Mouse (Mus musculus): ENCODE data around the gene Pdzd2. TPM values are rescaled to one million over a fixed set of nuclear protein-coding genes. Genes with fewer than 3 reads are reported as not detected.

Pdzd2 gene
- polyA plus RNA-seq, 1 experiment from 2014 or later, result 4.7 TPM

DNA sequence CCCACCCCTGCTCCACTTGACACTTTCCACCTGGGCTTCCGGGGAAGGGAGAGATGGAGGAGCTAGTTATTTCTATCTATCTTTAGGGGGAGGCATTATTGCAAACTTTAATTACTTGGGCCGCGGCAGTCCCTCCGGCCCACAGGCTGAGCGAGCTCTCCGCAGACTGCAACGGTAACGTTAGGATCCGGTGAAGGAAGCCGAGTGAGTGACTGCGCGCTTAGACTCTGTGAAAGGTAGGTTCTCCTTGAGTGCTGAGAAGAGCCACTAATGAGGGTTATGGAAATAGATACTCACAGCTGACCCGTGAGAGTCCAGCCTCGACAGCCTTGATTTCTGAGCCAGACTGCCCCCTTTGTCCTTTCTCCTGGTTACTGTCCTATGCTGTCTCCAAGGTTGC, 20.9 kb downstream of the Pdzd2 start:
- no peak overlapping the region for H3K27ac ChIP-seq
- 91% methylated on average over 14 of the region's 14 CpGs for WGBS

GRCm38 (mm10) chr15:12717410-12717809, 22.3 kb downstream of the Pdzd2 start:
- no peaks in the 10 kb centered on the region for H3K4me1 ChIP-seq
- no peak overlapping the region for H3K4me3 ChIP-seq
- 89% methylated on average over 3 of the region's 3 CpGs for WGBS
- no peak overlapping the region for H3K27ac ChIP-seq
- H3K9me3 ChIP-seq, result no peaks in the 10 kb centered on the region
- no peak for DNase-seq (ENCODE audit: extremely low spot score, low spot score)
- no peaks in the 10 kb centered on the region for H3K36me3 ChIP-seq (replicated peaks)
- no peaks in the 10 kb centered on the region for H3K27me3 ChIP-seq (ENCODE audit: poor library complexity, severe bottlenecking)

More for the DNA sequence above, 20.9 kb downstream of the Pdzd2 start:
- H3K36me3 ChIP-seq (replicated peaks), result no peaks in the 10 kb centered on the region
- no peaks in the 10 kb centered on the region for H3K27me3 ChIP-seq (ENCODE audit: poor library complexity, severe bottlenecking)
- no peak overlapping the region for H3K4me3 ChIP-seq
- no peak for DNase-seq (ENCODE audit: extremely low spot score, low spot score)
- H3K9me3 ChIP-seq, result no peaks in the 10 kb centered on the region
- H3K4me1 ChIP-seq, result no peaks in the 10 kb centered on the region

GRCm38 (mm10) chr15:12716881-12717280, 22.8 kb downstream of the Pdzd2 start:
- whole genome bisulfite sequencing, result 84% methylated on average over 8 of the region's 8 CpGs
- no peak for DNase-seq (ENCODE audit: extremely low spot score, low spot score)

DNA sequence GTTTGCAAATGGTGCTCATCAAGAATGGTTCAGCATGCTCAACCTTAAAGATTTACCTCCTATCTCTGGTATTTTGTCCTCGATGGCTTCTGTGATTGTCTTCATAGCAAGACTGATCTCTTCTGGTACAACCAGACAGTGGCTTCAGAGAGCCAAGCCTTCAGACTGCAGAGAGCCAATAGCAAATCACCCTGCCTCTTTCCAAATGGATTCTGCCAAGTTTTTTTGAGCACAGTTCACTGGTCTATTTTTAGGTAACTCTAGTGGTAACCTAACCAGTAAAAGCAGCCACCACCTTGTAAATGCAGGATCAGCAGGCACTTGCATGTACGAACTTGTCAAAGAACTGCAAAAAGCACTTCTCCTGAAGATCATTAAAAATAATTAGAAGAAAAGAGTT, 25.4 kb downstream of the Pdzd2 start:
- H3K4me3 ChIP-seq, result no peak overlapping the region
- peaks cover 3% of the 10 kb centered on the region; the same call in 1 of the 2 replicates for H3K9me3 ChIP-seq
- WGBS, result 91% methylated on average over 2 of the region's 2 CpGs
- no peak overlapping the region for H3K27ac ChIP-seq
- DNase-seq (ENCODE audit: extremely low spot score, low spot score), result no peak
- peaks cover 8% of the 10 kb centered on the region; the same call in 1 of the 2 replicates for H3K36me3 ChIP-seq (replicated peaks)
- no peaks in the 10 kb centered on the region for H3K27me3 ChIP-seq (ENCODE audit: poor library complexity, severe bottlenecking)
- no peaks in the 10 kb centered on the region for H3K4me1 ChIP-seq

More at GRCm38 (mm10) chr15:12716881-12717280, 22.8 kb downstream of the Pdzd2 start:
- Histone ChIP-seq H3K27me3 (ENCODE audit: poor library complexity, severe bottlenecking) (no peaks in the 10 kb centered on the region), H3K36me3 (replicated peaks) (no peaks in the 10 kb centered on the region), H3K27ac (no peak overlapping the region), H3K4me1 (no peaks in the 10 kb centered on the region), H3K9me3 (no peaks in the 10 kb centered on the region), H3K4me3 (no peak overlapping the region)

GRCm38 (mm10) chr15:12713216-12713615, 26.5 kb downstream of the Pdzd2 start:
- peaks cover 3% of the 10 kb centered on the region; the same call in 1 of the 2 replicates for H3K9me3 ChIP-seq
- WGBS, result 82% methylated on average over 2 of the region's 2 CpGs
- DNase-seq (ENCODE audit: extremely low spot score, low spot score), result no peak

DNA sequence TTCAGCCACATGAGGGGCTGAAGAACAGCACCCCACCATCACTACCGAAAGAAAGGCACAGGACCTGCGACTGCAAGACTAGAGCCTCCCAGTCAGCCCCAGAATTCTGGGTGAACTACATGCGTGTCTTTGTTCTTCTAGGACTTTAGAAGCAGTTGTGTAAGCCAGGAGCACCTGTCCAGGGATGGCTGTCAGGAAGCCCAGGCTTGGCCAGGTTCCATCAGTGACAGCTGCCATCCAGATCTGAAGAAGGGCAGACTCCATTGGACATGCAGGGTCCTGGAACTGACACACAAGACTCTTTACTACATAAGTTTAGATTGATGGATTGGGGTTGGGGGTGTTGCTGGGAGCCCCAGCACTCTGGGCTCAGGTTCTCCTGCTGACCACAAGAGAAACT, 29.7 kb downstream of the Pdzd2 start:
- Histone ChIP-seq H3K27ac (no peak overlapping the region), H3K27me3 (ENCODE audit: poor library complexity, severe bottlenecking) (no peaks in the 10 kb centered on the region), H3K4me1 (peaks cover 10% of the 10 kb centered on the region), H3K9me3 (peaks cover 3% of the 10 kb centered on the region; the same call in 1 of the 2 replicates), H3K36me3 (replicated peaks) (peaks cover 9% of the 10 kb centered on the region; the same call in 1 of the 2 replicates), H3K4me3 (no peak overlapping the region)
- WGBS, result 95% methylated on average over 3 of the region's 3 CpGs
- no peak for DNase-seq (ENCODE audit: extremely low spot score, low spot score)

More at GRCm38 (mm10) chr15:12713216-12713615, 26.5 kb downstream of the Pdzd2 start:
- Histone ChIP-seq H3K27me3 (ENCODE audit: poor library complexity, severe bottlenecking) (no peaks in the 10 kb centered on the region), H3K27ac (no peak overlapping the region), H3K4me3 (no peak overlapping the region), H3K4me1 (peaks cover 7% of the 10 kb centered on the region), H3K36me3 (replicated peaks) (peaks cover 9% of the 10 kb centered on the region; the same call in 1 of the 2 replicates)

DNA sequence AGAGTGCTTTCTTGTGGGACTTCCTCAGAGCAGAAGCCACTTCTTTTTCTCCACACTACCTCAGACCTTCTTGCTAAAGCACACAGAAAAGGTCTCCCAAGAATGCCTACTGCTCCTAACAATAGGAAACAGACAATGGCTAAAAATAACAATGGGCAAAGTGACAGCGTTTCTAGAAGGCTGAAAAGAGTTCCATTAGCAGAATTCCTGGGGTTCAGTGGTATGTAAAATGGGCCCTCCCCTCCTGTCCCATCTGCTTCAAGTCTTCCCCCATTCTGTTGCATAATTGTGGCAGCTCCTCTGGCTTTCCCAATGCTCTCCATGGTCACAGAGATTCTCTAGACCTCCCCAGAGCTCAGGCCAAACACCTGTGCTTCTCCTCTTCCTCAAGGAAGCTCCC, 31.4 kb downstream of the Pdzd2 start:
- no peak for DNase-seq (ENCODE audit: extremely low spot score, low spot score)
- 0 out of 2 replicates have a peak overlapping the region, but pooled peaks have one; percentile 51 for H3K27ac ChIP-seq
- peaks cover 9% of the 10 kb centered on the region; the same call in 1 of the 2 replicates for H3K36me3 ChIP-seq (replicated peaks)
- H3K27me3 ChIP-seq (ENCODE audit: poor library complexity, severe bottlenecking), result no peaks in the 10 kb centered on the region
- no peak overlapping the region for H3K4me3 ChIP-seq
- peaks cover 10% of the 10 kb centered on the region for H3K4me1 ChIP-seq
- WGBS, result 5% methylated on average over 1 of the region's 1 CpGs
- peaks cover 3% of the 10 kb centered on the region; the same call in 1 of the 2 replicates for H3K9me3 ChIP-seq

GRCm38 (mm10) chr15:12706902-12707301, 32.8 kb downstream of the Pdzd2 start:
- WGBS, result 81% methylated on average over 3 of the region's 3 CpGs
- no peak for DNase-seq (ENCODE audit: extremely low spot score, low spot score)
- Histone ChIP-seq H3K4me1 (peaks cover 14% of the 10 kb centered on the region), H3K27me3 (ENCODE audit: poor library complexity, severe bottlenecking) (no peaks in the 10 kb centered on the region), H3K4me3 (no peak overlapping the region), H3K36me3 (replicated peaks) (peaks cover 9% of the 10 kb centered on the region; the same call in 1 of the 2 replicates), H3K9me3 (peaks cover 3% of the 10 kb centered on the region; the same call in 1 of the 2 replicates), H3K27ac (no peak overlapping the region)

DNA sequence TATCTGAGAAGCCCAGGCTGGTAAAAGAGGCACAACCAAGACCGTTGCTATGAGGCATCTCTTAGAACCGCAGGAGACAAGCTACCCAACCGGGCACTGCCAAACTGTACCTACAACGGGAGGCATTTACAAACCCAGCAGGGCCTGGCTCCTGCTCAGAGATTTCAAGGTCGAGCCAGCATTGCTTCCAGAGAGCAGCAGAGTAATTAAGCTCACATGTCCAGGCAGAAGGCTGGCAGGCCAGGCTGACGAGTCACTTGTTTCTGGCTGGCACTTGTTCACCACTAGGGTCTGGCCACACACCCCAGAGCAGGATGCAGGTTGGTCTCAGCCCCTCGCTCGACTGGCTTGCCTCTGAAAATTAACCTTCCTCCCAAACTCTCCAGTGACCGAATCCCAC, 39.4 kb downstream of the Pdzd2 start:
- Histone ChIP-seq H3K27me3 (ENCODE audit: poor library complexity, severe bottlenecking) (no peaks in the 10 kb centered on the region), H3K4me1 (peaks cover 31% of the 10 kb centered on the region), H3K27ac (no peak overlapping the region), H3K9me3 (no peaks in the 10 kb centered on the region), H3K36me3 (replicated peaks) (no peaks in the 10 kb centered on the region), H3K4me3 (no peak overlapping the region)
- 59% methylated on average over 9 of the region's 9 CpGs for WGBS
- no peak for DNase-seq (ENCODE audit: extremely low spot score, low spot score)

- Histone ChIP-seq H3K4me1 (peaks cover 39% of the 10 kb centered on the region), H3K27me3 (ENCODE audit: poor library complexity, severe bottlenecking) (no peaks in the 10 kb centered on the region), H3K4me3 (no peak overlapping the region), H3K36me3 (replicated peaks) (no peaks in the 10 kb centered on the region), H3K9me3 (no peaks in the 10 kb centered on the region), H3K27ac (0 out of 2 replicates have a peak overlapping the region, but pooled peaks have one; percentile 17)
- 79% methylated on average over 7 of the region's 7 CpGs for WGBS
- no peak for DNase-seq (ENCODE audit: extremely low spot score, low spot score)
These were observed 42.0 kb downstream of the Pdzd2 start for GRCm38 (mm10) chr15:12697741-12698140.

DNA sequence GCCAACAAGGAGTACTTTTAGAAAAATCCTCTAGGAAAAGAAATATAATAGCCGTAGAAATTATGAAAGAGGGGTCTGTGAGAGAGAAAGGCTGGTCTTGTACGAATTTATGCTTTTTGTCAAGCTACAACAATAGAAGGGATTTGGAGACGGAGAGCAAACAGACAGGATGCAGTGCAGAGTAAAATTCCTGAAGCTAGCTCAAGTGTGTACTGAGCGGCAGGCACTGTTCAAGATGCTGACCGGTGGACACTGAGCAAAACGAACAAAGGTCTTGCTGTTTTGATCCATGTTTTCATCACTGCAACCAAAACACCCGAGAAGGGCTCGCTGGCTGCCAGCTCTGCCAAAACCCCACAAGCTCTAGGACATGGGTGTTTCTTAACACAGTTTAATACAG, 42.8 kb downstream of the Pdzd2 start:
- 40% methylated on average over 8 of the region's 8 CpGs for WGBS
- Histone ChIP-seq H3K4me3 (no peak overlapping the region), H3K36me3 (replicated peaks) (no peaks in the 10 kb centered on the region), H3K27ac (peak overlapping the region; percentile 58), H3K27me3 (ENCODE audit: poor library complexity, severe bottlenecking) (no peaks in the 10 kb centered on the region), H3K4me1 (peaks cover 44% of the 10 kb centered on the region), H3K9me3 (no peaks in the 10 kb centered on the region)
- DNase-seq (ENCODE audit: extremely low spot score, low spot score), result no peak

DNA sequence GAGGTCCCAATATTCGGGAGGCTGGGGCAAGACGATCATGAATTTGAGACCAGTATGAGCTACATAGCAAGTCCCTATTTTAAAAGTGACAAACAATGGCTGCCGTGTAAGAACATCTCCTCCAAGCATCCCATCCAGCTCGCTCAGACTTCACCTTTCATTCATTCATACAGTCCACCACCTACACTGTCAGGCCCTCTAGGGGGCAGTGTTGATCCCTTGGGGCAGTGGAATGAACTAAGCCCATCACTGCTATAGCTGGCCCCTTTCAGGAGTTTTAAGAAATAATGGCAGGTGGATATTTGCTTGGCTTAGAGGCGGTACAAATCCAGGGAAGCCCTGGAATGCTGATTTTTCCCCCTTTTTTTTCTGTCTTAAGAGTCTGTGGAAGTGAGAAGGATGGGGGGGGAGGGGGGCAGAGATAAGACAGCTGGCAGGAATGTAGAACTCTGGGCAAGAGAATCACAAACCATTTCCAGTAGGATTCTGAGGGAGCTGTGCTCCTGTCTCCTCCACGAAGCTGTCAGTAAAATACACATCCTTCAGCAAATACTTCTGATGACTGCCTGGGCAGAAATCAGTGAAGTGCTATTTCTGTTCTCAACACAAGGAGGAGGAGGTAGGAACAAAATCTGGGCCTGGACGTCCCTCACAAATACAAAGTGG, 49.9 kb downstream of the Pdzd2 start:
- no peak overlapping the region for H3K4me3 ChIP-seq
- peaks cover 18% of the 10 kb centered on the region for H3K4me1 ChIP-seq
- H3K27me3 ChIP-seq (ENCODE audit: poor library complexity, severe bottlenecking), result no peaks in the 10 kb centered on the region
- H3K27ac ChIP-seq, result no peak overlapping the region
- no peaks in the 10 kb centered on the region for H3K36me3 ChIP-seq (replicated peaks)
- DNase-seq (ENCODE audit: extremely low spot score, low spot score), result no peak
- 88% methylated on average over 7 of the region's 7 CpGs for WGBS
- no peaks in the 10 kb centered on the region; the same call in 1 of the 2 replicates for H3K9me3 ChIP-seq

DNA sequence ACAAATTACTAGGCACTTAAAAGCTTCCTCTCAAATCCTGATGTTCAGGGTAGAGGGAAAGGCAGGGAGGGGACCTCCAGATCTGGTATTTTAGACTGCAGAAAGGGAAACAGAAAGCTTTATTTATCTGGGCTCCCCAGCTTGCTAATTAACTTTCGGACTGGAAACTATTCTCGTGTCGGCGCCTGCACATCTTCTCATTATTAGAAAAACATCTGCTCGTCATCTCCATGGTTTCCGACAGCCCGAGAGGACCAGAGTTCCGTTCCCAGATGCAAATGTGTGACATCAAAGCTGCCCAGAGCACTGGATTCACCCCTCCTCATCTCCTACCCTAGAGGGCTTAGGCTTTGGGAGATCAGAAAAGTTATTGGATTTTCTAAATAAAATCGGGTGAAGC, 57.2 kb downstream of the Pdzd2 start:
- Histone ChIP-seq H3K27me3 (ENCODE audit: poor library complexity, severe bottlenecking) (no peaks in the 10 kb centered on the region), H3K36me3 (replicated peaks) (no peaks in the 10 kb centered on the region), H3K4me3 (no peak overlapping the region), H3K4me1 (peaks cover 6% of the 10 kb centered on the region; the same call in 1 of the 2 replicates), H3K9me3 (no peaks in the 10 kb centered on the region), H3K27ac (no peak overlapping the region)
- no peak for DNase-seq (ENCODE audit: extremely low spot score, low spot score)
- 72% methylated on average over 9 of the region's 9 CpGs for WGBS

Measured in forebrain, embryonic 10.5 days (tissue).